Mouse (Mus musculus): Measurements from ENCODE around the gene Eml6. TPM values are rescaled to one million over a fixed set of nuclear protein-coding genes. Genes with fewer than 3 reads are reported as not detected.

The Eml6 gene
- total RNA-seq, 1 experiment: 0.80 TPM

GRCm38 (mm10) chr11:29923851-29924250, 102.0 kb downstream of the Eml6 start:
- Histone ChIP-seq H3K9me3 (ENCODE audit: control insufficient read depth, insufficient read depth, low read depth, low read length) (no peaks in the 10 kb centered on the region), H3K4me3 (ENCODE audit: insufficient read depth in 1 of 2, low read depth in 1 of 2, low read length in 2 of 2, poor library complexity in 1 of 2, severe bottlenecking in 1 of 2) (no peak overlapping the region), H3K27ac (ENCODE audit: insufficient read depth, low read depth, low read length, poor library complexity, severe bottlenecking) (no peak overlapping the region), H3K4me1 (ENCODE audit: control insufficient read depth in 2 of 2, insufficient read depth in 2 of 2, low read length in 2 of 2, poor library complexity in 1 of 2) (no peaks in the 10 kb centered on the region), H3K9ac (ENCODE audit: insufficient read depth, low read depth, low read length, poor library complexity, severe bottlenecking) (no peak overlapping the region), H3K36me3 (ENCODE audit: control insufficient read depth, insufficient read depth, low read length, poor library complexity, severe bottlenecking) (no peaks in the 10 kb centered on the region)
- no peak for TF ChIP-seq CHD2 (IDR thresholded peaks at IDR 0.05; ENCODE audit: low read depth, low read length)
- TF ChIP-seq ZNF384 (IDR thresholded peaks at IDR 0.05; ENCODE audit: low read depth, low read length): no peak
- TF ChIP-seq MAFK (IDR thresholded peaks at IDR 0.05; ENCODE audit: insufficient read depth, low read depth, low read length): no peak
- TF ChIP-seq HCFC1 (IDR thresholded peaks at IDR 0.05; ENCODE audit: borderline replicate concordance, insufficient read depth, low read length): no peak
- no peak for DNase-seq (ENCODE audit: low read depth, low spot score)
- in situ Hi-C loops (cut with MboI; ENCODE audit: low sequenced_read_pairs in 2 of 2, unreplicated experiment in 2 of 2): no loop called here

- no peak for DNase-seq (ENCODE audit: low read depth, low spot score)
- Histone ChIP-seq H3K9me3 (ENCODE audit: control insufficient read depth, insufficient read depth, low read depth, low read length) (no peaks in the 10 kb centered on the region), H3K4me1 (ENCODE audit: control insufficient read depth in 2 of 2, insufficient read depth in 2 of 2, low read length in 2 of 2, poor library complexity in 1 of 2) (no peaks in the 10 kb centered on the region), H3K9ac (ENCODE audit: insufficient read depth, low read depth, low read length, poor library complexity, severe bottlenecking) (no peak overlapping the region), H3K27ac (ENCODE audit: insufficient read depth, low read depth, low read length, poor library complexity, severe bottlenecking) (no peak overlapping the region), H3K36me3 (ENCODE audit: control insufficient read depth, insufficient read depth, low read length, poor library complexity, severe bottlenecking) (no peaks in the 10 kb centered on the region), H3K4me3 (ENCODE audit: insufficient read depth in 1 of 2, low read depth in 1 of 2, low read length in 2 of 2, poor library complexity in 1 of 2, severe bottlenecking in 1 of 2) (no peak overlapping the region)
- TF ChIP-seq MAFK (IDR thresholded peaks at IDR 0.05; ENCODE audit: insufficient read depth, low read depth, low read length) (no peak), HCFC1 (IDR thresholded peaks at IDR 0.05; ENCODE audit: borderline replicate concordance, insufficient read depth, low read length) (no peak), ZC3H11A (IDR thresholded peaks at IDR 0.05; ENCODE audit: borderline replicate concordance, low read depth, low read length) (no peak), ZNF384 (IDR thresholded peaks at IDR 0.05; ENCODE audit: low read depth, low read length) (no peak), CHD2 (IDR thresholded peaks at IDR 0.05; ENCODE audit: low read depth, low read length) (no peak)
- in situ Hi-C loops (cut with MboI; ENCODE audit: low sequenced_read_pairs in 2 of 2, unreplicated experiment in 2 of 2): no loop called here
Observed at GRCm38 (mm10) chr11:29913180-29913579, 112.7 kb downstream of the Eml6 start.

GRCm38 (mm10) chr11:29909330-29909729, 116.5 kb downstream of the Eml6 start:
- no peaks in the 10 kb centered on the region for H3K36me3 ChIP-seq (ENCODE audit: control insufficient read depth, insufficient read depth, low read length, poor library complexity, severe bottlenecking)
- no peak for DNase-seq (ENCODE audit: low read depth, low spot score)

GRCm38 (mm10) chr11:29885160-29885559, 140.7 kb downstream of the Eml6 start:
- no peaks in the 10 kb centered on the region for H3K36me3 ChIP-seq (ENCODE audit: control insufficient read depth, insufficient read depth, low read length, poor library complexity, severe bottlenecking)
- TF ChIP-seq MAFK (IDR thresholded peaks at IDR 0.05; ENCODE audit: insufficient read depth, low read depth, low read length) (no peak), ZC3H11A (IDR thresholded peaks at IDR 0.05; ENCODE audit: borderline replicate concordance, low read depth, low read length) (peak; percentile 83), CHD2 (IDR thresholded peaks at IDR 0.05; ENCODE audit: low read depth, low read length) (no peak), HCFC1 (IDR thresholded peaks at IDR 0.05; ENCODE audit: borderline replicate concordance, insufficient read depth, low read length) (no peak)
- no peak overlapping the region for H3K4me3 ChIP-seq (ENCODE audit: insufficient read depth in 1 of 2, low read depth in 1 of 2, low read length in 2 of 2, poor library complexity in 1 of 2, severe bottlenecking in 1 of 2)
- peaks cover 0 to 2% of the 10 kb centered on the region in 2 experiments; a peak in 2 of 4 replicates for H3K4me1 ChIP-seq (ENCODE audit: control insufficient read depth in 2 of 2, insufficient read depth in 2 of 2, low read length in 2 of 2, poor library complexity in 1 of 2)
- DNase-seq (ENCODE audit: low read depth, low spot score): peak; percentile 66
- H3K9me3 ChIP-seq (ENCODE audit: control insufficient read depth, insufficient read depth, low read depth, low read length): no peaks in the 10 kb centered on the region
- no peak overlapping the region for H3K27ac ChIP-seq (ENCODE audit: insufficient read depth, low read depth, low read length, poor library complexity, severe bottlenecking)
- H3K9ac ChIP-seq (ENCODE audit: insufficient read depth, low read depth, low read length, poor library complexity, severe bottlenecking): no peak overlapping the region
- in situ Hi-C loops (cut with MboI; ENCODE audit: low sequenced_read_pairs in 2 of 2, unreplicated experiment in 2 of 2): no loop called here

More at GRCm38 (mm10) chr11:29909330-29909729, 116.5 kb downstream of the Eml6 start:
- Histone ChIP-seq H3K27ac (ENCODE audit: insufficient read depth, low read depth, low read length, poor library complexity, severe bottlenecking) (no peak overlapping the region), H3K4me1 (ENCODE audit: control insufficient read depth in 2 of 2, insufficient read depth in 2 of 2, low read length in 2 of 2, poor library complexity in 1 of 2) (no peaks in the 10 kb centered on the region), H3K9me3 (ENCODE audit: control insufficient read depth, insufficient read depth, low read depth, low read length) (no peaks in the 10 kb centered on the region), H3K4me3 (ENCODE audit: insufficient read depth in 1 of 2, low read depth in 1 of 2, low read length in 2 of 2, poor library complexity in 1 of 2, severe bottlenecking in 1 of 2) (no peak overlapping the region), H3K9ac (ENCODE audit: insufficient read depth, low read depth, low read length, poor library complexity, severe bottlenecking) (no peak overlapping the region)
- no peak for TF ChIP-seq ZNF384 (IDR thresholded peaks at IDR 0.05; ENCODE audit: low read depth, low read length)
- TF ChIP-seq MAFK (IDR thresholded peaks at IDR 0.05; ENCODE audit: insufficient read depth, low read depth, low read length): no peak
- no peak for TF ChIP-seq CHD2 (IDR thresholded peaks at IDR 0.05; ENCODE audit: low read depth, low read length)
- TF ChIP-seq ZC3H11A (IDR thresholded peaks at IDR 0.05; ENCODE audit: borderline replicate concordance, low read depth, low read length): no peak
- no peak for TF ChIP-seq HCFC1 (IDR thresholded peaks at IDR 0.05; ENCODE audit: borderline replicate concordance, insufficient read depth, low read length)
- in situ Hi-C loops (cut with MboI; ENCODE audit: low sequenced_read_pairs in 2 of 2, unreplicated experiment in 2 of 2): no loop called here

- Histone ChIP-seq H3K9me3 (ENCODE audit: control insufficient read depth, insufficient read depth, low read depth, low read length) (no peaks in the 10 kb centered on the region), H3K4me1 (ENCODE audit: control insufficient read depth in 2 of 2, insufficient read depth in 2 of 2, low read length in 2 of 2, poor library complexity in 1 of 2) (peaks cover 0 to 2% of the 10 kb centered on the region in 2 experiments; a peak in 2 of 4 replicates), H3K36me3 (ENCODE audit: control insufficient read depth, insufficient read depth, low read length, poor library complexity, severe bottlenecking) (no peaks in the 10 kb centered on the region), H3K4me3 (ENCODE audit: insufficient read depth in 1 of 2, low read depth in 1 of 2, low read length in 2 of 2, poor library complexity in 1 of 2, severe bottlenecking in 1 of 2) (no peak overlapping the region), H3K9ac (ENCODE audit: insufficient read depth, low read depth, low read length, poor library complexity, severe bottlenecking) (no peak overlapping the region), H3K27ac (ENCODE audit: insufficient read depth, low read depth, low read length, poor library complexity, severe bottlenecking) (no peak overlapping the region)
- TF ChIP-seq ZNF384 (IDR thresholded peaks at IDR 0.05; ENCODE audit: low read depth, low read length): no peak
- no peak for TF ChIP-seq ZC3H11A (IDR thresholded peaks at IDR 0.05; ENCODE audit: borderline replicate concordance, low read depth, low read length)
- TF ChIP-seq MAFK (IDR thresholded peaks at IDR 0.05; ENCODE audit: insufficient read depth, low read depth, low read length): no peak
- TF ChIP-seq HCFC1 (IDR thresholded peaks at IDR 0.05; ENCODE audit: borderline replicate concordance, insufficient read depth, low read length): no peak
- no peak for TF ChIP-seq CHD2 (IDR thresholded peaks at IDR 0.05; ENCODE audit: low read depth, low read length)
- in situ Hi-C loops (cut with MboI; ENCODE audit: low sequenced_read_pairs in 2 of 2, unreplicated experiment in 2 of 2): no loop called here
- DNase-seq (ENCODE audit: low read depth, low spot score): no peak
Observed at GRCm38 (mm10) chr11:29884355-29884754, 141.5 kb downstream of the Eml6 start.
